Mouse (Mus musculus) liver, postnatal 0 days (tissue): ENCODE data around the gene Hist1h2bh. TPM values are rescaled to one million over a fixed set of nuclear protein-coding genes. Genes with fewer than 3 reads are reported as not detected.

Source experiments
- ATAC-seq: fragments of 200-750 bp; cut with Nextera tagmentation; 2 replicates; pipeline ENCODE4 v1.8.0; 2017; ENCODE audit warnings: mild to moderate bottlenecking, moderate library complexity
- DNase-seq: peaks from one replicate; pipeline ENCODE4 v3.0.0-alpha.2; 2016
- H3K27ac ChIP-seq: fragments of 300-500 bp; sonication (generic); 2 replicates; pipeline ENCODE4 v1.5.1; 2014; ENCODE audit warnings: antibody characterized with exemption, moderate library complexity, mild to moderate bottlenecking, low read depth
- H3K27me3 ChIP-seq: fragments of 300-500 bp; sonication (generic); 2 replicates; pipeline ENCODE4 v1.6.1; 2014; ENCODE audit warnings: low read length, control low read depth, mixed read lengths; ENCODE audit not compliant: insufficient read depth
- H3K36me3 ChIP-seq: fragments of 300-500 bp; sonication (generic); replicated peaks from 2 replicates; pipeline ENCODE4 v1.6.1; 2014; ENCODE audit warnings: mild to moderate bottlenecking, control low read depth, low read length, moderate library complexity, mixed read lengths; ENCODE audit not compliant: insufficient read depth
- H3K4me1 ChIP-seq: fragments of 300-500 bp; sonication (generic); 2 replicates; pipeline ENCODE4 v1.6.1; 2014; ENCODE audit warnings: antibody characterized with exemption, mild to moderate bottlenecking, control low read depth; ENCODE audit not compliant: insufficient read depth
- H3K4me2 ChIP-seq: fragments of 300-500 bp; sonication (generic); 2 replicates; pipeline ENCODE4 v1.6.1; 2014; ENCODE audit warnings: low read depth, mild to moderate bottlenecking, low read length, moderate library complexity, mixed read lengths
- H3K4me3 ChIP-seq: fragments of 300-500 bp; sonication (generic); 2 replicates; pipeline ENCODE4 v1.5.1; 2014; ENCODE audit warnings: low read depth, low read length
- H3K9ac ChIP-seq: fragments of 300-500 bp; sonication (generic); replicated peaks from 2 replicates; pipeline ENCODE4 v1.6.1; 2014; ENCODE audit warnings: mild to moderate bottlenecking, moderate library complexity
- H3K9me3 ChIP-seq: fragments of 300-500 bp; sonication (generic); 2 replicates; pipeline ENCODE4 v1.6.1; 2016; ENCODE audit warnings: mild to moderate bottlenecking, control low read depth, low read length, mixed read lengths
- CTCF ChIP-seq: sonication (generic); IDR thresholded peaks from 2 replicates; pipeline ENCODE4 v1.5.1; 2016; ENCODE audit warnings: antibody characterized with exemption, low read depth
- EP300 ChIP-seq: IDR thresholded peaks from 2 replicates; pipeline ENCODE4 v1.6.1; 2016; ENCODE audit warnings: antibody characterized with exemption, low read depth, mild to moderate bottlenecking
- WGBS: fragments of 180-500 bp; shearing (Covaris S2); extraction: QIAGEN DNeasy Blood & Tissue Kit; methylation state at CpG from one replicate; pipeline ENCODE4 v1.1.7; 2014; ENCODE audit not compliant: insufficient replicate concordance; 5-methylcytosine and 5-hydroxymethylcytosine counted together
- polyA plus RNA-seq: library from polyadenylated mRNA; unstranded; fragments of >200 nt; fragmentation: Nextera tagmentation; extraction: Ambion mirVana; gene quantifications from 2 replicates; pipeline ENCODE4 v1.2.1, GENCODE M21; 2015

The Hist1h2bh gene
- polyA plus RNA-seq, 1 experiment from 2014 or later = 0.58 TPM

DNA sequence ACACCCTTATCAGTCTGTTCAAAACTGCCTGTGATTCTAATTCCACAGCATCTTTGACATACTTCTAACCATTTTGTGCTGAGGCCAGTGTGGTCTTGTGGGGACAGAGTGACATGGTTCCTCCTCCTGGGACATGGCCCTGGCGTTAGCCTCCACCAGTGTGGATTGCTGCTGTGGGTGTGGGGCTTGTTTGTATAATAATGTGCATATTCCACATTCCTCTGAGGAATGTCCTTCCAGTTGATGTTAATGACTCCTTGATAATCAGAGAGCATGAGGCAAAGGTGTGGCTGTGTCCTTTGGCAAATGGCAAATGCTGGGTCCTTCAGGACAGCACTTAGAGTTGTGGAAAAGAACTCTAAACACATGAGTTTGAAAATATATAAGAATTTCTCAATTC lies 29.7 kb downstream of the Hist1h2bh start:
- Histone ChIP-seq H3K36me3 (no peaks in the 10 kb centered on the region), H3K9ac (no peak overlapping the region), H3K9me3 (no peaks in the 10 kb centered on the region), H3K4me3 (no peak overlapping the region), H3K4me2 (no peak overlapping the region), H3K27me3 (no peaks in the 10 kb centered on the region), H3K27ac (no peak overlapping the region), H3K4me1 (0 out of 2 replicates have a peak, but pooled peaks cover 3% of the 10 kb centered on the region)
- 84% methylated on average over 1 of the region's 1 CpGs for WGBS
- TF ChIP-seq EP300 (no peak), CTCF (no peak)
- no peak for DNase-seq
- ATAC-seq = no peak

DNA sequence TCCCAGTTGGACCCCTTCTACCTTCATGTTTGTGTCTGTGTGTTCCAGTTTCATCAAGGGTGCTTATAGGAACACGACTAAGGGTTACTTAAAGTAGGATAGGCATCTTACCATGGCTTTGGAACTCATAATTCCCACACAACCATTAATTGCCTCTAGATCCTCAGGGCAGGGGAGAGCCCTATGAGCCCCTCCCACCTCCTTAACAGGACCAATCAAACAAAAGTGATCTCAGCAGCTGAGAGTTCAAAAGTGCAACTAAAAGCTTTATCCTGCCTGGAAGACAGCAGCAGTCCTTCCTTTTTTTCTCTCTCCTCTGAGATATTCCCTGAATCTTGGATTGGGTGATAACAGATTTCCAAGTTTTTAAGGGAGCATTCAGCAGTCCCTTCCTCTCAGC lies 33.1 kb downstream of the Hist1h2bh start:
- H3K4me3 ChIP-seq = no peak overlapping the region
- TF ChIP-seq EP300 (no peak), CTCF (no peak)
- H3K4me1 ChIP-seq = peaks cover 15% of the 10 kb centered on the region
- ATAC-seq (no peak), DNase-seq (no peak)
- no peaks in the 10 kb centered on the region for H3K36me3 ChIP-seq
- 43% methylated on average over 1 of the region's 1 CpGs for whole genome bisulfite sequencing
- H3K9me3 ChIP-seq = no peaks in the 10 kb centered on the region
- H3K9ac ChIP-seq = no peak overlapping the region
- H3K27ac ChIP-seq = no peak overlapping the region
- no peak overlapping the region for H3K4me2 ChIP-seq
- H3K27me3 ChIP-seq = no peaks in the 10 kb centered on the region

GRCm38 (mm10) chr13:23506819-23507515 lies 36.2 kb downstream of the Hist1h2bh start:
- H3K27me3 ChIP-seq = no peaks in the 10 kb centered on the region
- WGBS = 22% methylated on average over 14 of the region's 14 CpGs
- no peaks in the 10 kb centered on the region for H3K36me3 ChIP-seq
- DNase-seq (peak; percentile 34), ATAC-seq (peak; percentile 22; the same call in 1 of the 2 replicates)
- peaks cover 17% of the 10 kb centered on the region for H3K4me1 ChIP-seq
- H3K4me2 ChIP-seq = peak overlapping the region; percentile 76
- no peak overlapping the region for H3K4me3 ChIP-seq
- no peaks in the 10 kb centered on the region for H3K9me3 ChIP-seq
- no peak overlapping the region for H3K27ac ChIP-seq
- TF ChIP-seq CTCF (no peak), EP300 (no peak)
- H3K9ac ChIP-seq = no peak overlapping the region

DNA sequence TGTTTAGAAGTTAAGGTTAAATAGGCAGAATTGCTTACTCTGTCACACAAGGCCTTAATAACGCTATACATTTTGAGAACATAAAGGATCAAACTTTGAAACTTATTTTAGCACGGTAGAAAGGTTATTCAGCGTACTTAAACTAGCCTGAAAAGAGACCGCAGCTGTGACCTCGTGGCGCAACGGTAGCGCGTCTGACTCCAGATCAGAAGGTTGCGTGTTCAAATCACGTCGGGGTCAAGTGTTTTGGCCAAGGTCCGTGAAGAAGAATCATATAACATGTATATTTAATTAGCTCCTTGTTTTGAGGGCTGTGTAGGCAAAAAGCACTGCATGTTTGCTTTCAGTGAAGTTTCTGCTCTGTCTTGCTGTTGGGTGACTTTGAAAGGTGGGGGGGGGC lies 36.8 kb downstream of the Hist1h2bh start:
- Histone ChIP-seq H3K4me2 (peak overlapping the region; percentile 76), H3K27ac (no peak overlapping the region), H3K4me3 (peak overlapping the region; percentile 36; the same call in 1 of the 2 replicates), H3K9ac (no peak overlapping the region; the same call in 1 of the 2 replicates), H3K36me3 (no peaks in the 10 kb centered on the region), H3K9me3 (no peaks in the 10 kb centered on the region), H3K4me1 (peaks cover 17% of the 10 kb centered on the region), H3K27me3 (no peaks in the 10 kb centered on the region)
- peak; percentile 73 for ATAC-seq
- TF ChIP-seq CTCF (no peak), EP300 (no peak)
- WGBS = 4% methylated on average over 13 of the region's 13 CpGs
- DNase-seq = peak; percentile 78

DNA sequence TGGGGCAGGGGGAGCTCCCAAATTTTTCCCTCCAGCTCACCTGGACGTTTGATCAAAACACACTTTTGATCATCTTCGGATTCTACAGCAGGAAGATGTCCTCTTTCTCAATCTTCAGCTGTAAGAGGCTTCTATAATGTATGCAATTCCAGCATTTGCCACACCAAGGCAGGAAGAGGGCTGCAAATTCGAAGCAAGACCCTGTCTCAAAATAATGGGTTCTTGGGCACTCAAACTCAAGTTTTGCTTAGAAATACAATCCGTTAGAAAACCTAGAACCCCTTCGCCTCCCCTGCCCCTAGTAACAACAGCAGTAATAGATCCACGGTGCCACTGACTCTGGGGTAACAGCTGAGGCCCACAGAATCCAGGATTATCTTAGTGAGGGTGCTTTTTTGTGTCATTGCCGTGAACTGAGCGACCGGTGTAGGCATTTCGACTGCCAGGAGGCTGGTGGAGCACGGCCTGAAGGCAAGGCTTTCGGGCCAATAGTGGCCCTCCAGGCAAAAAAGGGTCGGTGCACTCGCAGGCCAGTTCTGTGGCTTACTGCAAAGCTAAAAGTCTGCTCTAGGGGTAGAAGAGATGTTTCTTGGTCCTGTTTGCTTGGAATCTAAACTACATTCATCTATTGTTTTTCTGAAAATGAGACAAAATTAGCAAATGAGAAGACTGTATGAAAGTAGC lies 37.4 kb downstream of the Hist1h2bh start:
- Histone ChIP-seq H3K4me2 (peak overlapping the region; percentile 76), H3K4me3 (peak overlapping the region; percentile 36), H3K4me1 (peaks cover 17% of the 10 kb centered on the region), H3K9me3 (no peaks in the 10 kb centered on the region), H3K36me3 (no peaks in the 10 kb centered on the region), H3K27ac (peak overlapping the region; percentile 45; the same call in 1 of the 2 replicates), H3K27me3 (no peaks in the 10 kb centered on the region), H3K9ac (peak overlapping the region; percentile 67)
- DNase-seq (peak; percentile 26), ATAC-seq (peak; percentile 58)
- 8% methylated on average over 14 of the region's 14 CpGs for WGBS
- no peak for TF ChIP-seq EP300

DNA sequence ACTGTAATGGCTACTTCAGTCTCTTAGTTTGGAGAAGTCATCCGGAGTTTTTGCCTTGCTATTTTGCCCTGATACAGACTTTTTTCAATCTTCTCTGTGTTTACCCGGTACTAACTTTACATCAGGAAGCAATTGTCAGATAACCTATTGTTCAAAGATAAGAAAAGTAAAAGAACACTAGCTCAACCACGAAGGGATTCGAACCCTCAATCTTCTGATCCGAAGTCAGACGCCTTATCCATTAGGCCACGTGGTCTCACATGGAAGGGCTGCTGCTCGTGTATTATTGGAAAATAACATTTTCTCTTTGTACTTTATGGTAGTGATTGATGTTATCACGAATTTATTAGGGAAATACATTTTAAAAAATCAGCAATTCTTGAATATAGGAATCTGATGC lies 39.4 kb downstream of the Hist1h2bh start:
- DNase-seq (peak; percentile 72), ATAC-seq (no peak)
- WGBS = 2% methylated on average over 9 of the region's 9 CpGs
- H3K9ac ChIP-seq = no peak overlapping the region
- TF ChIP-seq EP300 (no peak), CTCF (no peak)
- no peak overlapping the region for H3K27ac ChIP-seq
- no peak overlapping the region for H3K4me3 ChIP-seq
- H3K9me3 ChIP-seq = no peaks in the 10 kb centered on the region
- no peak overlapping the region for H3K4me2 ChIP-seq
- H3K27me3 ChIP-seq = no peaks in the 10 kb centered on the region
- H3K4me1 ChIP-seq = peaks cover 20% of the 10 kb centered on the region
- H3K36me3 ChIP-seq = no peaks in the 10 kb centered on the region
